ENCODE assay signal across 27 mouse cellular contexts in genomic region chr15:96131582-96132091, GRCm38 (mm10).
DNase-seq lines count a peak whose midpoint lies in the region; ATAC-seq lines count a peak whose summit lies in the region.
"Had no signal": no experiment of that assay in that cellular context is flagged by ENCODE, and none has a peak within 500 bp of the region (broad histone marks: within the 10 kb centered on the region; RNA-seq: fewer than 3 reads in every experiment).

No protein-coding gene starts in this region.

- no peak overlapping the region for H3K4me3 ChIP-seq in embryonic facial prominence, embryonic 14.5 days (ENCODE audit: low read depth, low read length)
- H3K4me3 ChIP-seq in embryonic facial prominence, embryonic 10.5 days: no peak overlapping the region
- H3K4me3 ChIP-seq: embryonic facial prominence, embryonic 15.5 days; forebrain, embryonic 13.5 days; heart, embryonic 10.5 days; hindbrain, embryonic 13.5 days; left cerebral cortex, adult 2 months; liver, embryonic 13.5 days; midbrain, embryonic 10.5 days; midbrain, embryonic 15.5 days; neural tube, embryonic 15.5 days; stomach, embryonic 15.5 days had no signal

- no peaks in the 10 kb centered on the region for H3K36me3 ChIP-seq in embryonic facial prominence, embryonic 14.5 days (ENCODE audit: control insufficient read depth, insufficient read depth, low read length)
- H3K36me3 ChIP-seq in embryonic facial prominence, embryonic 10.5 days (replicated peaks): no peaks in the 10 kb centered on the region
- H3K36me3 ChIP-seq: embryonic facial prominence, embryonic 15.5 days; heart, embryonic 10.5 days; hindbrain, embryonic 13.5 days; liver, embryonic 13.5 days; midbrain, embryonic 10.5 days; midbrain, embryonic 15.5 days; neural tube, embryonic 15.5 days; stomach, embryonic 15.5 days had no signal

- H3K27me3 ChIP-seq in embryonic facial prominence, embryonic 14.5 days (replicated peaks; ENCODE audit: control insufficient read depth, insufficient read depth, low read length): no peaks in the 10 kb centered on the region
- H3K27me3 ChIP-seq in embryonic facial prominence, embryonic 10.5 days (replicated peaks; ENCODE audit: low read depth, poor library complexity, severe bottlenecking): no peaks in the 10 kb centered on the region
- H3K27me3 ChIP-seq: embryonic facial prominence, embryonic 15.5 days; forebrain, embryonic 13.5 days; hindbrain, embryonic 13.5 days; liver, embryonic 13.5 days; midbrain, embryonic 15.5 days; neural tube, embryonic 15.5 days; stomach, embryonic 15.5 days had no signal

- no peak overlapping the region for H3K4me2 ChIP-seq in embryonic facial prominence, embryonic 14.5 days (ENCODE audit: low read depth, low read length)
- H3K4me2 ChIP-seq: embryonic facial prominence, embryonic 15.5 days; forebrain, embryonic 13.5 days; hindbrain, embryonic 13.5 days; liver, embryonic 13.5 days; midbrain, embryonic 15.5 days; neural tube, embryonic 15.5 days; stomach, embryonic 15.5 days had no signal

- peak; percentile 29 for DNase-seq in embryonic facial prominence, embryonic 14.5 days (ENCODE audit: low spot score)
- no peak for DNase-seq in embryonic facial prominence, embryonic 10.5 days (ENCODE audit: low spot score)
- peak; percentile 7 for DNase-seq in large intestine, adult 2 months (ENCODE audit: low read depth, low spot score)
- DNase-seq in thymus, postnatal 10 days (ENCODE audit: low spot score in 2 of 2): peak; percentile 52 to 59
- DNase-seq in layer of hippocampus, postnatal 10 days (ENCODE audit: low spot score in 2 of 2): no peak
- DNase-seq in gastrocnemius, postnatal 36 days: no peak
- no peak for DNase-seq in left cerebral cortex, postnatal 14 days (ENCODE audit: low spot score in 2 of 2)
- DNase-seq: adrenal gland, postnatal 36 days; cerebellum, adult 18-20 months; cerebellum, postnatal 10 days; gastrocnemius, postnatal 10 days; heart, postnatal 36 days; kidney, postnatal 14 days; liver, embryonic 13.5 days; lung, adult 18-20 months; lung, postnatal 10 days; right cerebral cortex, postnatal 25 days had no signal

- intact Hi-C loops in gastrocnemius, postnatal 36 days (cut with DNase I): no loop called here
- intact Hi-C loops in left cerebral cortex, postnatal 14 days (cut with DNase I): no loop called here

- H3K27ac ChIP-seq in embryonic facial prominence, embryonic 14.5 days (replicated peaks; ENCODE audit: low read depth, low read length): no peak overlapping the region
- no peak overlapping the region for H3K27ac ChIP-seq in embryonic facial prominence, embryonic 10.5 days (replicated peaks)
- H3K27ac ChIP-seq: forebrain, embryonic 13.5 days; heart, embryonic 10.5 days; hindbrain, embryonic 13.5 days; left cerebral cortex, adult 2 months; liver, embryonic 13.5 days; midbrain, embryonic 10.5 days; midbrain, embryonic 15.5 days; neural tube, embryonic 15.5 days; stomach, embryonic 15.5 days had no signal

- peak; percentile 63; the same call in 1 of the 2 replicates for ATAC-seq in embryonic facial prominence, embryonic 14.5 days (ENCODE audit: low read depth)
- ATAC-seq: intestine, postnatal 0 days; midbrain, embryonic 15.5 days had no signal

- H3K4me1 ChIP-seq in embryonic facial prominence, embryonic 14.5 days (ENCODE audit: control insufficient read depth, insufficient read depth, low read length): peaks cover 14% of the 10 kb centered on the region
- H3K4me1 ChIP-seq in embryonic facial prominence, embryonic 10.5 days: peaks cover 29% of the 10 kb centered on the region

- no peak overlapping the region for H3K9ac ChIP-seq in embryonic facial prominence, embryonic 14.5 days (ENCODE audit: low read depth, low read length)
- H3K9ac ChIP-seq: embryonic facial prominence, embryonic 15.5 days; forebrain, embryonic 13.5 days; hindbrain, embryonic 13.5 days; liver, embryonic 13.5 days; midbrain, embryonic 15.5 days; neural tube, embryonic 15.5 days; stomach, embryonic 15.5 days had no signal

- no peaks in the 10 kb centered on the region for H3K9me3 ChIP-seq in embryonic facial prominence, embryonic 14.5 days (ENCODE audit: control insufficient read depth, low read length)
- H3K9me3 ChIP-seq in embryonic facial prominence, embryonic 10.5 days: no peaks in the 10 kb centered on the region
- H3K9me3 ChIP-seq: embryonic facial prominence, embryonic 15.5 days; forebrain, embryonic 13.5 days; heart, embryonic 10.5 days; hindbrain, embryonic 13.5 days; liver, embryonic 13.5 days; midbrain, embryonic 10.5 days; midbrain, embryonic 15.5 days; neural tube, embryonic 15.5 days; stomach, embryonic 15.5 days had no signal

Comparison
In these comparisons a context has a peak if more than half of its experiments do, and no peak if none do; other contexts are left out.
1. DNase-seq: peak in embryonic facial prominence, embryonic 14.5 days (single experiment), large intestine, adult 2 months (single experiment) and thymus, postnatal 10 days (2 of 2); none in embryonic facial prominence, embryonic 10.5 days (single experiment), layer of hippocampus, postnatal 10 days (0 of 2), gastrocnemius, postnatal 36 days (0 of 2) and left cerebral cortex, postnatal 14 days (0 of 2).